Mouse (Mus musculus) T-cell, adult 2 months (primary cell): ENCODE measurements around the gene Tsc22d1.

Experiments
- DNase-seq: peaks from one replicate; pipeline ENCODE4 v3.0.0; 2022; ENCODE audit warnings: low spot score

Tsc22d1 gene

GRCm38 (mm10) chr14:76448987-76449386 is 34.2 kb downstream of the Tsc22d1 start:
- DNase-seq, result no peak

GRCm38 (mm10) chr14:76451011-76451410 is 36.2 kb downstream of the Tsc22d1 start:
- DNase-seq, result no peak

DNA sequence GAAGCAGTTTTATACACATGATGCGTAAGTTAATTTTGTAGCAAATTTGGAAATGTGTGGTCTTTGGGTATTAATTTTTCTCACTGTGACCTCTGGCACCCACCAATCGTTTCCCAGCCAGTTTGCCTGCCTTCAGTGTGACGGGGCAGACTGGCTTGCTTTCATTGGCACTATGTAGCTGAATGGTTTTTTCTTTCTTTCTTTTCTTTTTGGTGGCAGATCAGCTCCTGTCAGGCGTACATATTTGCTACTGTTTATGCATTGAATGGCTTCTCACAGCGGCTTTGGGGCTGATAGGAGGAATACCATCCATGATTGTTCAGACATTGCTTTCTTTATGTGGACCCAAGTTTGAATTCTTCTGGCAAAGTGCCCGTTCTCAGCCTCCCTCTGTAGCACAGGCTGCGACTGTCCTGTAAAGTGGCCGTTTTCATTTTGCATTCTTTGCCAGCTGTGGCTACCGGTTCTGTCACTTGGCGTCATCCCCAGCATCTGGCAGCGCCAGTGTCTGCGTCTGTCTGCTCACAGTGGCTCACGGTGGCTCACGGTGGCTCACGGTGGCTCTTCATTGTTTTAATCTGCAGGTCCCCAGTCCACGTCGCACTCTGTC is 38.1 kb downstream of the Tsc22d1 start:
- DNase-seq, result no peak

DNA sequence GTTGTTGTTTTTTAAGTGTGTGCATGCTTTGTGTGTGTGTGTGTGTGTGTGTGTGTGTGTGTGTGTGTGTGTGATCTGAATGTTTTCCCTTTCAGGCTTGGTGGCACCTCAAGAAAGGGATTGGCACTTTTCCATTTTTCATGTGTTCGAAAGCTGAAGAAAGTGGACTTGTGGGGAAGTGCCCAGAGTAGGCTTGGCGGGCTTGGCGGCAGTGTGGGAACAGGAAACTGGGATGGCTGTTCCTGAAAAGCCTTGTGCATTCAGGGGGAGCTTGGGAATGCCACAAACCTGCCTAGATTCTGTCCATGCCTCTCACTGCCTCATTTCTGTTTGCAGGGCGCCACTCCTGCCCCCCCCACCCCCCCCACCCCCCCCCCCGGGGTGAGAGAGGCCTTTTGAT is 39.9 kb downstream of the Tsc22d1 start:
- DNase-seq, result no peak

DNA sequence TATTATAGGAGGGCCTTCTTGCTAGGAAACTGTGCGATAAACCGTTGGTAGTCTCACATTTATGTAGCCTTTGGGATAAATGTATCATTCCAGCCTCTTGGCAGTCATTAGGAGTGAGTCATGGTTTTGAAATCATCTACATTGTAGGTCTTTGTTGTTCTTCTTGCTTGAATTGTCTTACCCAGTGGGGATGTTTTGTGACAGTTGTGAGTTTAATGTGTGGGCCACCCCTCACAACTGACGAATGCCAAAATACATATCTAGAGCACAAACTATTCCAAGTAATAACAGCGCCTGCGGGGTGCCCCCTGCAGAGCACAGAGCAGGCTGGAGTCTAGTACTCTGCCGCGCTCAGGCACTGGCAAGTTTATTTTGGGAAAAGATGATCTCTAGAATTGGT is 40.4 kb downstream of the Tsc22d1 start:
- DNase-seq, result no peak

- no peak for DNase-seq
Observed at GRCm38 (mm10) chr14:76457696-76458095, 42.9 kb downstream of the Tsc22d1 start.

DNA sequence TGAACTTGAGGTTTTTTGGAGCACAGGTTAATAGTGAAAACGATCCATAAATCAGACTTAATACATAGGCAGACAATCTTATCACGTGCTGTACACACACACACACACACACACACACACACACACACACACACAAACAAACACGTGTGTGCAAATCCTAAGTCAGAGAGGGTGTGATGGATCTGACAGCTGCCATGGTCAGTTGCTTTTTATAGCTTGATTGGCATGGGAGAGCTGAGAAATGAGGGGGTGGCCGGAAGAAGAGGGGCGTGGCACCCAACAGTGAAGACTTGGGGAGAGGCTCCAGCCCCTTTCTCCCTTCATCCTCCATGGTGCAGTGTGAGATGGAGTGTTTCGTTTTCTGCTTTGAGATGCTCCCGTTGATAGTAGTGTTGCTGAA is 45.4 kb downstream of the Tsc22d1 start:
- DNase-seq, result no peak

GRCm38 (mm10) chr14:76461182-76461775 is 46.5 kb downstream of the Tsc22d1 start:
- DNase-seq, result no peak

DNA sequence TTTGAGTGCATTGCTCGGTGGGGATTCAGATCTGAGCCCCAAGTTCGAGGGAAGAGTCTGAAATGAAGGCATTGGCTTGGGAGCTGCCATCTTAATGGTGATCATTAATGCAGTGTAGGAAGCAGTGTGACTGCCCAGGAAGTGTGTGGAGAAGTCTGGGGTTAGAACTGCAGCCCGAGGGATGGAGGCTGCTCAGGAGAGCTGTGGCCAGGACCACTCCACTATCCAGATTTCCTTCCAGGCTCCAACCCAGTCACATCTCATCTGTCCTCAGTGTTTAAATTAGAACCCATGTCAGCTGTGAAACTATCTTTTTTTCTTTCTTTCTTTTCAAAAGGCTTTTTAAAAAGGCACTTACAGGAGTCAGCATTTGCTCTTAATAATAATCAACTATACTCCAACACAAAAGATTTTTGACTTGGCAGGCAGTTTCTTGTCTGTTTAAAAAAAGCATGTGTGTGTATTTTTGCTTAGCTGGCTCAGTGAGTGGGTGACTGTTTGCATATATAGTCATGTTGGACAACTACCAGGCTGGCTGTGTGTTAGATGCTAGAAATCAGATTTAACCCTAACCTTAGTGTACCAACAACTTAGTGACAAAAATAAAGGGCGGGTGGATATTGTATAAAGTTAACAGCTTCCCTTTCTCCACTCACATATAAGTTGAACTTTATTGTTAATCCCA is 48.8 kb downstream of the Tsc22d1 start:
- DNase-seq, result no peak

- DNase-seq, result no peak
Observed at GRCm38 (mm10) chr14:76464967-76465366, 50.2 kb downstream of the Tsc22d1 start.

DNA sequence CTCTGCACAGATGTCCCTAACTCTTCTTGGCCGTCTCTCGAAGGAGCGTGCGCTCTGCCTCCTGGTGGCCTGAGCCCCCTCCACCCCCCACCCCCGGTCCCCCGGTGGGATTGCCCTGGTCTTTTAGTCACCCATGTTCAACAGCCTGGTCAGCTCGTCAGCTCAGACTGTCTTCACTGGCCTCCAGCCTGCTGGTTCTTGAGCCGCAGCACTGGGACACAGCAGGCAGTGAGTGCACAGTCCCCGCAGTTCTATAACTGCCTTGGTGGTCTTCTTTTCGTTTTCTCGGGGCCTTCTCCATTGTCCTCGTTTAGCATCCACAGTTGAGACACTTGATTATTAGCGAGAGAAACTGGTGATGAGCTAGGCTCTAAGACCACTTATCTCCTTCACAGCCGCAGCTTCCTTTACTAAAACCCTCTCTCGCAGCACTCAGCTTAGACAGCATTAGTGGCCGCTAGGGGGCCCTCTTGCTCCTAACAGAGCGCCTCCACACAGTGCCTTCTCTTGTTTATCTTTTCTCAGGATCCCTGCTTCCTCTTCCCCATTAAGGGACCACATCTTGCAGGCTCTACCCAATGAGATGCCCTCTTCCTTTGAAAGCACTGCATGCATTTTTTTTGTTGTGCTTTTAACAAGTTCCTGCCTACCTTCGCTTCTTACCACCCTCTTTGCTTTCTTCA is 52.0 kb downstream of the Tsc22d1 start:
- DNase-seq, result peak; percentile 40

GRCm38 (mm10) chr14:76467932-76468331 is 53.2 kb downstream of the Tsc22d1 start:
- no peak for DNase-seq

DNA sequence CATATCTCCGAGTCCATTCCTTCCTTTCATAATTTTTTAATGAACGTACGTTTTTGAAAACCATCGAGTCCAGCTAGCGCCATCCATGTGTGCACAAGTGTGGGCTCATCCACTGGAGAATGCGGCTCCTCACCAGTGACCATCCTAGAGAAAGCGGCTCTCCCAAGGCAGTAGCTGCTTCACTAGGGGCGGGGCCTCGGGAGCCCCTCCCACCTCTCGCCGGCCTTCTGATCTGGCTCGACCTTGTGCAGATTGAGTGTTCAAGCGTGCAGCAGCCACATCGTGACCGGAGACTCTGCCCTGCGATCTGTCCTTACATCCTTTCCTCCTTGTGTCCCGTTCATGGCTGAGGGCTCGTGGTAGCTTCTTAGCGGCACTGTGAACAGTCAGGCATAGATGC is 56.5 kb downstream of the Tsc22d1 start:
- DNase-seq, result no peak

GRCm38 (mm10) chr14:76472487-76472886 is 57.7 kb downstream of the Tsc22d1 start:
- no peak for DNase-seq

GRCm38 (mm10) chr14:76473404-76473803 is 58.6 kb downstream of the Tsc22d1 start:
- DNase-seq, result peak; percentile 50

GRCm38 (mm10) chr14:76474165-76474564 is 59.4 kb downstream of the Tsc22d1 start:
- peak; percentile 12 for DNase-seq

DNA sequence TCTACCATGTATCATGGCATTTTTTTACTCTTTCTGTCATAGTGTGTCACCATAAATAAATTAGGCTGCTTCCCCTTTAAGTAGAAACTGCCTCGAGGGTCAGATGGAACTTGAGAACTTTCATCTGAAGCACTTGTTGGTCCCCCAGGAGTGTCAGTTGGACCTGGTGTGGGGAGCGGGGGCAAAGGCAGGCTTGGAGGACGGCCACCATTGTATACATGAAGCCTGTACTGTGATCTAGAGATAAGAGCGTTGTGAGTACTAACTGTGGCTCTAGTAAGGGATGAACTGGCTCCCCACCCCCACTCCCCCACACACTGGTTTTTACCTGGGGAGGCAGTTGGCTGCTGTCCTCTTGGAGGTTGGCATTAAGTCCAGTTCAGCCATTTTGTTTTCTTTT is 62.0 kb downstream of the Tsc22d1 start:
- no peak for DNase-seq

GRCm38 (mm10) chr14:76478076-76478475 is 63.3 kb downstream of the Tsc22d1 start:
- DNase-seq, result no peak

DNA sequence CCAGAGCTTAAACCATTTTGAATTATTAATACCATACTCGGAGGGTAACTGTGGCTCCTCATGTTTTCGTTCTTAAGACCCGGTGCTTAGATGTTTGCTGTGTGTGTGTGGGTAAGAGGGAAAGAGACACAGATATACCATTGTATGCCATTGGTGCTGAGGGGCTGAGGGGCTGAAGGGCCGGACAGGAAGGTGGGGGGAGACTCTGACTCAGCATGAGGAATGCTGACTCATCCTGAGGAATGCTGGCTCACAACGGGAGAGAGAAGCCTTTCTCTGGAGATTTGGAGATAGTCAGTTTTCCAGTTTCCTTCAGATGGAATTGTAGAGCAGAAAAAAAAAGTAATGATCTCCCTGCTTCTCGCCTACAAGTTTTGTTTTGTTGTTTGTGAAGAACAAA is 63.9 kb downstream of the Tsc22d1 start:
- DNase-seq, result no peak

GRCm38 (mm10) chr14:76479867-76480266 is 65.1 kb downstream of the Tsc22d1 start:
- peak; percentile 16 for DNase-seq

DNA sequence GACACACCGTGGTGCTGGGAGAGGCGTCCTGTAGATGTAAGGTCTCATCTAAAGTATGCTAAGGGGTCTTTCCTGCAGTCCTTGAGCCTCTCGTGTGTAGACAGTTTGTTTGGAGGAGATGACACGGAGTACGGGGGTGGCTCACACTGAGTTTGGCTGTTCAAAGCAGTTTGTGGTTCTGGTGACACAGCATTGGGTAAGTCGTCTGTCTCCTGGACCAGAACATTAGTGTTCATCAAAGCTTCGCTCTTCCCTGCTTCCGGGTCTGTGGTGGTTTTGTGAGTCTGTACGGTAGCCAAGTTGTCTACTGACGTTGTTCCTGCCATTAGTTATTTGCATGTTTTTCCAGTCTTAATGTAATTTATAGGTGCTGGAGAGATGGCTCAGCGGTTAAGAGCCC is 65.7 kb downstream of the Tsc22d1 start:
- DNase-seq, result no peak

DNA sequence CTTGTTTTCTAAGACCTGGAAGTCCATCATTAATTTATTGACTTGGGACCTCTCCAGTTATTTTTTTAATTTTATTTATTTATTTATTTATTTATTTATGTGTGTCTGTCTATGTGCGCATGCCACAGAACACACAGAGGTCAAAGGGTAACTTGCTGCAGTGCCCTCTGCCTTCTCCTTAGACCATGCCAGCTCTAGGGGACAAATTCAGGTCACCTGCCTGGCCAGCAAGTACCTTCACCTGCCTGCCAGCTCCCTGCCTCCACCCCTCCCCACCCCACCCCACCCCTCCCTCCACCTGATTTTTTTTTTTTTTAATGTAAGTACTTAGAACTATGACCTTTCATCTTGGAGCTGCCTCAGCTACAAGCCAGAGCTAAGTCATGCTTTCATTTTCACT is 68.9 kb downstream of the Tsc22d1 start:
- DNase-seq, result no peak

DNA sequence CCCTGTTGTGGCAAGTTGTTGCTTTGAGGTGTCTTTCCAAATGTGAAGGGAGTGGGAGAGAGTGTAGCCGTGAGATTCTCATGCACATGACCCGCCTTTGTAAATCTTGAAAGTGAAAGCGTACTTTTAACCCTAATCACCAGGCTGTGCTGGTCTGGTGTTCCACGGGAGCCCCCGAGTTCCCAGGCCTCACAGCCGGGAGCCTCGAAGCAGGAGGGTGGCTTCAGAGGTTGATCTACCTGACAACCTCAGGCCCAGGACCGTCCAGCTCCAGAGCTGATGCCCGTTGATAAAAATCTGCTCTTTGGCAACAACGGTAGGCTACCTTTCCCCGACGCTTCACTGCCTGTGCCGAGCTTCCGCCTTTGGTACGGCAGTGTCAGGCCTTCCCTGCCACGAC is 72.8 kb downstream of the Tsc22d1 start:
- no peak for DNase-seq
